Mouse (Mus musculus): Measurements from ENCODE around the gene Bmp5. TPM values are rescaled to one million over a fixed set of nuclear protein-coding genes. Genes with fewer than 3 reads are reported as not detected.

Bmp5 gene
- polyA plus RNA-seq, 2 experiments from 2014 or later: not detected

Other genes with a start within 250 kb of the Bmp5 start
- gene Tmod3, start 215.7 kb upstream of the Bmp5 start, polyA plus RNA-seq (2017; shearing (Covaris generic)): 100 to 1,000 TPM; 147 to 187 TPM
- gene Tmod2, start 164.0 kb upstream of the Bmp5 start, polyA plus RNA-seq (2017; shearing (Covaris generic)): under 1 TPM in 1 of 2 experiments, not detected in 1; 0.29 TPM
- gene Lysmd2, start 149.6 kb upstream of the Bmp5 start, polyA plus RNA-seq (2017; shearing (Covaris generic)): 1 to 10 TPM; 3.9 to 5.6 TPM
- gene Scg3, start 91.3 kb upstream of the Bmp5 start, polyA plus RNA-seq (2017; shearing (Covaris generic)): not detected
- gene Hmgcll1, start 239.5 kb downstream of the Bmp5 start, polyA plus RNA-seq (2017; shearing (Covaris generic)): not detected

All from CD4-positive, CD25-positive, alpha-beta regulatory T cell, adult 4 months (primary cell).